Mouse (Mus musculus) limb, embryonic 14.5 days (tissue): ENCODE data around the gene Rab13. TPM values are rescaled to one million over a fixed set of nuclear protein-coding genes. Genes with fewer than 3 reads are reported as not detected.

ENCODE experiments used
- ATAC-seq: fragments of 200-750 bp; cut with Nextera tagmentation; 2 replicates; pipeline ENCODE4 v1.8.0; 2017; ENCODE audit warnings: low read depth, moderate number of reproducible peaks, moderate TSS enrichment; ENCODE audit not compliant: low FRiP score
- DNase-seq: peaks from one replicate; pipeline ENCODE4 v3.0.0-alpha.2; 2015; ENCODE audit warnings: low spot score
- H3K27ac ChIP-seq: fragments of 300-500 bp; sonication (generic); replicated peaks from 2 replicates; pipeline ENCODE4 v1.5.1; 2014; ENCODE audit warnings: low read depth, mild to moderate bottlenecking, low read length, moderate library complexity, mixed read lengths
- H3K27me3 ChIP-seq: fragments of 300-500 bp; sonication (generic); 2 replicates; pipeline ENCODE4 v1.6.1; 2014; ENCODE audit warnings: low read length, mixed read lengths; ENCODE audit not compliant: control insufficient read depth, insufficient read depth
- H3K36me3 ChIP-seq: fragments of 300-500 bp; sonication (generic); 2 replicates; pipeline ENCODE4 v1.6.1; 2014; ENCODE audit warnings: mild to moderate bottlenecking, low read length, moderate library complexity, mixed read lengths; ENCODE audit not compliant: control insufficient read depth, insufficient read depth
- H3K4me1 ChIP-seq: fragments of 300-500 bp; sonication (generic); 2 replicates; pipeline ENCODE4 v1.6.1; 2014; ENCODE audit warnings: antibody characterized with exemption, low read length, mixed read lengths; ENCODE audit not compliant: control insufficient read depth, insufficient read depth
- H3K4me2 ChIP-seq: fragments of 300-500 bp; sonication (generic); replicated peaks from 2 replicates; pipeline ENCODE4 v1.6.1; 2014; ENCODE audit warnings: low read depth, mild to moderate bottlenecking, low read length, moderate library complexity; ENCODE audit not compliant: severe bottlenecking
- H3K4me3 ChIP-seq: fragments of 300-500 bp; sonication (generic); replicated peaks from 2 replicates; pipeline ENCODE4 v1.5.1; 2014; ENCODE audit warnings: low read length
- H3K9ac ChIP-seq: fragments of 300-500 bp; sonication (generic); 2 replicates; pipeline ENCODE4 v1.6.1; 2014; ENCODE audit warnings: mild to moderate bottlenecking, low read depth, low read length, moderate library complexity; ENCODE audit not compliant: severe bottlenecking
- H3K9me3 ChIP-seq: fragments of 300-500 bp; sonication (generic); 2 replicates; pipeline ENCODE4 v1.6.1; 2016; ENCODE audit warnings: low read length; ENCODE audit not compliant: control insufficient read depth
- POLR2A ChIP-seq: fragments of 200-500 bp; IDR thresholded peaks from 2 replicates; pipeline ENCODE4 v1.8.0; 2012; ENCODE audit warnings: inconsistent platforms, mild to moderate bottlenecking, moderate library complexity, borderline replicate concordance; ENCODE audit not compliant: insufficient read depth, insufficient read length; ENCODE audit errors: extremely low read depth
- WGBS: fragments of 180-500 bp; shearing (Covaris S2); extraction: QIAGEN DNeasy Blood & Tissue Kit; methylation state at CpG from one replicate; pipeline ENCODE4 v1.1.7; 2014; 5-methylcytosine and 5-hydroxymethylcytosine counted together
- polyA plus RNA-seq, 2 experiments: library from polyadenylated mRNA; depleted of rRNA in 1 of 2; stranded (reverse) in 1 of 2; unstranded in 1 of 2; fragments of >200 nt; fragmentation: Nextera tagmentation in 1 of 2; extraction: Ambion mirVana in 1 of 2; gene quantifications; 2 replicates each; pipeline versions ENCODE4 v1.2.1 to v1.2.3; 2012 to 2014

Rab13 gene
- polyA plus RNA-seq, 2 experiments, result 17.8 to 35.8 TPM

- H3K4me2 ChIP-seq, result no peak overlapping the region
- 88% methylated on average over 3 of the region's 3 CpGs for WGBS
- H3K4me1 ChIP-seq, result peaks cover 11% of the 10 kb centered on the region
- H3K9ac ChIP-seq, result no peak overlapping the region
- no peak overlapping the region for H3K27ac ChIP-seq
- no peak for TF ChIP-seq POLR2A
- ATAC-seq (no peak), DNase-seq (no peak)
- H3K9me3 ChIP-seq, result no peaks in the 10 kb centered on the region
- no peak overlapping the region for H3K4me3 ChIP-seq
- H3K36me3 ChIP-seq, result peaks cover 10% of the 10 kb centered on the region
- H3K27me3 ChIP-seq, result no peaks in the 10 kb centered on the region
Measured at GRCm38 (mm10) chr3:90222941-90223340, 9.4 kb downstream of the Rab13 start.

- Histone ChIP-seq H3K4me3 (no peak overlapping the region), H3K9me3 (no peaks in the 10 kb centered on the region), H3K9ac (no peak overlapping the region), H3K27me3 (no peaks in the 10 kb centered on the region), H3K27ac (no peak overlapping the region), H3K36me3 (peaks cover 10% of the 10 kb centered on the region), H3K4me2 (no peak overlapping the region), H3K4me1 (peaks cover 11% of the 10 kb centered on the region)
- ATAC-seq (no peak), DNase-seq (no peak)
- no peak for TF ChIP-seq POLR2A
- 72% methylated on average over 10 of the region's 10 CpGs for WGBS
Measured at GRCm38 (mm10) chr3:90224331-90224730, 10.8 kb downstream of the Rab13 start.

DNA sequence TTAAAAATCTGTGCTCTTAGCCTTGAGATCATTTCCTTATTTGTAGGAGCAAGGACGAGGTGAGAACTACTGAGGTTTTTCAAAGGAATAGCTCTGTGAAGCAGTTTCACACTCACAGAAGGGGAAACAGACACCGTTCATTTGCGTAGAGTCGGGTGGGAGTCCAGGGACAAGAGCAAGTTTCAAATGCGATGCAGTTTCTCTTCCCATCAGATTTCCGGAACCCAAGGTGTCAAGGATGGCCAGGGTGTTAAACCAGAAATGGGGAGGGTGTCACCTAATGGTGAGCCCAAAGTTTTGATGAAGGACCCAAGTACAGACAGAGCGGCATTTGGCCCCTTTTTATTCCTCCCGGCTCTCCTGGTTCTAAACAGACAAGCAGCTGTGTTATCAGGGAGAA lies 17.6 kb downstream of the Rab13 start:
- WGBS, result 14% methylated on average over 8 of the region's 8 CpGs
- Histone ChIP-seq H3K4me1 (peaks cover 4% of the 10 kb centered on the region; the same call in 1 of the 2 replicates), H3K27me3 (no peaks in the 10 kb centered on the region), H3K4me2 (peak overlapping the region; percentile 80), H3K9me3 (no peaks in the 10 kb centered on the region), H3K27ac (peak overlapping the region; percentile 88; the same call in 1 of the 2 replicates), H3K9ac (peak overlapping the region; percentile 83), H3K36me3 (peaks cover 22% of the 10 kb centered on the region), H3K4me3 (peak overlapping the region; percentile 74)
- no peak for ATAC-seq
- TF ChIP-seq POLR2A, result no peak
- DNase-seq, result no peak

- Histone ChIP-seq H3K27me3 (no peaks in the 10 kb centered on the region), H3K4me1 (peaks cover 4% of the 10 kb centered on the region; the same call in 1 of the 2 replicates), H3K9ac (peak within 1 kb of the TSS; percentile 83), H3K4me3 (peak within 1 kb of the TSS; percentile 74), H3K9me3 (no peaks in the 10 kb centered on the region), H3K4me2 (peak within 1 kb of the TSS; percentile 80), H3K27ac (peak within 1 kb of the TSS; percentile 88), H3K36me3 (peaks cover 23% of the 10 kb centered on the region)
- WGBS, result under 1% methylated on average over 60 of the region's 61 CpGs
- ATAC-seq, result peak; percentile 97
- TF ChIP-seq POLR2A, result peak; percentile 90; the same call in 1 of the 2 replicates
- peak; percentile 94 for DNase-seq
Measured at GRCm38 (mm10) chr3:90231507-90232333, 18.2 kb downstream of the Rab13 start, which contains the start of gene Jtb. Gene Jtb (plus strand): TSS chr3:90231597.

DNA sequence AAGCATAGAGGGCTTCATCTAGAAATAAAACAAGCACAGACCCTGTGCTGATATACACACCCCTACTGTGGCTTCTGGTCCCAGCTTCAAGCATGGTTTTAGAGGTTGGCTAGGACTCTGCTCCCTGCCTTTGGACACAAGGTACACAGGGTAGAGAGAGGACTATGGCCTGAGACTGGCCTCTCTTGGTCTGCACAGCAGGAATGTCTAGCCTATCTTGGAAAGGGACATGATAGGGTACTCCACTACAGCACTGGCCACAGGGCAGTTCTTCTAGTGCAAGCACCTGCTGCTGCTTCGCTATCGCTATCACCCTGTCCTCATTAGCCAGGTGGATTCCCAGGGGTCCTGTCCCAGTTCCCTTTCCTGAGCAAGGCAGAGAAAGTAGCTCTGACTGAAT lies 27.8 kb downstream of the Rab13 start:
- H3K9me3 ChIP-seq, result no peaks in the 10 kb centered on the region
- peaks cover 8% of the 10 kb centered on the region; the same call in 1 of the 2 replicates for H3K36me3 ChIP-seq
- no peak overlapping the region for H3K27ac ChIP-seq
- DNase-seq (no peak), ATAC-seq (no peak)
- H3K4me1 ChIP-seq, result peaks cover 14% of the 10 kb centered on the region
- TF ChIP-seq POLR2A, result no peak
- H3K4me2 ChIP-seq, result no peak overlapping the region
- H3K4me3 ChIP-seq, result no peak overlapping the region
- WGBS, result 86% methylated on average over 2 of the region's 2 CpGs
- no peak overlapping the region for H3K9ac ChIP-seq
- no peaks in the 10 kb centered on the region for H3K27me3 ChIP-seq
